Mouse (Mus musculus) kidney, embryonic 16.5 days (tissue): ENCODE measurements at regions not wholly inside any gene's neighbourhood (a gene's known extent, or its start where the extent isn't known, plus 50 kb on each side); places are given as distances from the start of the nearest gene placed in this dataset.
"Not testable (repeated sequence)": the region's sequence is repeated elsewhere in the genome, so short reads cannot be mapped to it uniquely, and the experiment has no call there.

Experiments
- ATAC-seq: fragments of 200-750 bp; cut with Nextera tagmentation; 2 replicates; pipeline ENCODE4 v1.8.0; 2017; ENCODE audit warnings: moderate TSS enrichment; ENCODE audit not compliant: low FRiP score, low TSS enrichment
- H3K27ac ChIP-seq: fragments of 300-500 bp; sonication (generic); 2 replicates; pipeline ENCODE4 v1.5.1; 2014; ENCODE audit warnings: low read length
- H3K27me3 ChIP-seq: fragments of 300-500 bp; sonication (generic); 2 replicates; pipeline ENCODE4 v1.6.1; 2014; ENCODE audit warnings: low read length, control low read depth, mixed read lengths; ENCODE audit not compliant: insufficient read depth
- H3K36me3 ChIP-seq: fragments of 300-500 bp; sonication (generic); 2 replicates; pipeline ENCODE4 v1.6.1; 2014; ENCODE audit warnings: low read length, control low read depth, mixed read lengths; ENCODE audit not compliant: insufficient read depth
- H3K4me1 ChIP-seq: fragments of 300-500 bp; sonication (generic); 2 replicates; pipeline ENCODE4 v1.6.1; 2014; ENCODE audit warnings: low read length, control low read depth, mixed read lengths; ENCODE audit not compliant: insufficient read depth
- H3K4me2 ChIP-seq: fragments of 300-500 bp; sonication (generic); replicated peaks from 2 replicates; pipeline ENCODE4 v1.6.1; 2014; ENCODE audit warnings: low read depth, low read length
- H3K4me3 ChIP-seq: fragments of 300-500 bp; sonication (generic); 2 replicates; pipeline ENCODE4 v1.5.1; 2014; ENCODE audit warnings: mild to moderate bottlenecking, low read length
- H3K9ac ChIP-seq: fragments of 300-500 bp; sonication (generic); replicated peaks from 2 replicates; pipeline ENCODE4 v1.6.1; 2014; ENCODE audit warnings: low read length
- H3K9me3 ChIP-seq: fragments of 300-500 bp; sonication (generic); 2 replicates; pipeline ENCODE4 v1.6.1; 2016; ENCODE audit warnings: low read length, control low read depth
- WGBS: fragments of 180-500 bp; shearing (Covaris S2); extraction: QIAGEN DNeasy Blood & Tissue Kit; methylation state at CpG from one replicate; pipeline ENCODE4 v1.1.7; 2014; 5-methylcytosine and 5-hydroxymethylcytosine counted together

DNA sequence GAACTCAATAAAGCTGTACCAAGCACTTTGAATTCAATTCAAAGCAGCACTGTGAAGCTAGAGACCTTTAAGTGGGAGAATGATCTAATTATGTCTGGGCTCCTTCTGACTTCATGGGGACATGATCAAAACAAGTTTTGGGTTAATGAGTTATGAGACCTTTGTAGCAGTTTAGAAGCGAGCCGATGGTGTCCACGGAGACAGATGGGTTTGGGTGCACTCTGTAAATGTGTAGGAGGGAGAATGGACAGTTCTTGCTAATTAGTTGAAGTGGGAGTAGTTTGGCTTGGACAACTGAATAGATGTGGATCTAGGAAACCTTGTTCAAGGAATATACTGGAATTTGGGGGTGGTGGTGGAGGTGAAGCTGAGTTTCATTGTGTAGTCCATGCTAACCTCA is 186.3 kb upstream of the Cldn34b3 start:
- Histone ChIP-seq H3K27me3 (no peaks in the 10 kb centered on the region), H3K27ac (no peak overlapping the region), H3K9ac (no peak overlapping the region), H3K9me3 (no peaks in the 10 kb centered on the region), H3K36me3 (no peaks in the 10 kb centered on the region), H3K4me3 (no peak overlapping the region), H3K4me2 (no peak overlapping the region), H3K4me1 (no peaks in the 10 kb centered on the region)
- 48% methylated on average over 3 of the region's 3 CpGs for WGBS
- peak; percentile 92 for ATAC-seq

DNA sequence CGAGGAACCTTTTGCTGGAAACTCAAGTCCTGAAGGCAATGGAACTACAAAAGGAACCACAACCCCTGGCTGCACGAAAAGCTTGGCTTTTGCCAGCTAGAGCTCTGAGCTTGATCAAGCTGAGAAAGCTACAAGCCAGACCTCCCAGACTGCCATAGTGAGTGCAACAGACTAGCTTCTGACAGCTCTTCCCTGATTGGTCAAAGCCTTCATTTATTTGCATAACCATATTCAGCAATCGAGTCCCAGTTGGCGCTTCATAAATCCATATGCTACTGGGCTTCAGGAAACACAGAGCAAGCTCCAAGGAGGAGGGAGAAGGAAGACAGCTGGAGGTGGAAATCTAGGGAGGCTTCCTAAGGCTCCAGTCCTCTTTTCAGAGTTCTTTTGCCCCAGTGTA is 181.4 kb upstream of the Cldn34b3 start:
- H3K4me3 ChIP-seq, result no peak overlapping the region
- WGBS, result 58% methylated on average over 4 of the region's 4 CpGs
- peak; percentile 75; the same call in 1 of the 2 replicates for ATAC-seq
- H3K9me3 ChIP-seq, result no peaks in the 10 kb centered on the region
- H3K27me3 ChIP-seq, result no peaks in the 10 kb centered on the region
- no peak overlapping the region for H3K27ac ChIP-seq
- H3K36me3 ChIP-seq, result no peaks in the 10 kb centered on the region
- no peaks in the 10 kb centered on the region for H3K4me1 ChIP-seq
- no peak overlapping the region for H3K4me2 ChIP-seq
- H3K9ac ChIP-seq, result no peak overlapping the region

- no peak overlapping the region for H3K4me3 ChIP-seq
- H3K27ac ChIP-seq, result peak overlapping the region; percentile 29; the same call in 1 of the 2 replicates
- H3K27me3 ChIP-seq, result no peaks in the 10 kb centered on the region
- no peaks in the 10 kb centered on the region for H3K9me3 ChIP-seq
- ATAC-seq, result no peak
- H3K36me3 ChIP-seq, result no peaks in the 10 kb centered on the region
- 36% methylated on average over 4 of the region's 4 CpGs for WGBS
- no peaks in the 10 kb centered on the region for H3K4me1 ChIP-seq
- no peak overlapping the region for H3K4me2 ChIP-seq
- no peak overlapping the region for H3K9ac ChIP-seq
These were observed 153.2 kb upstream of the Cldn34b3 start for GRCm38 (mm10) chrX:76110763-76111474.

DNA sequence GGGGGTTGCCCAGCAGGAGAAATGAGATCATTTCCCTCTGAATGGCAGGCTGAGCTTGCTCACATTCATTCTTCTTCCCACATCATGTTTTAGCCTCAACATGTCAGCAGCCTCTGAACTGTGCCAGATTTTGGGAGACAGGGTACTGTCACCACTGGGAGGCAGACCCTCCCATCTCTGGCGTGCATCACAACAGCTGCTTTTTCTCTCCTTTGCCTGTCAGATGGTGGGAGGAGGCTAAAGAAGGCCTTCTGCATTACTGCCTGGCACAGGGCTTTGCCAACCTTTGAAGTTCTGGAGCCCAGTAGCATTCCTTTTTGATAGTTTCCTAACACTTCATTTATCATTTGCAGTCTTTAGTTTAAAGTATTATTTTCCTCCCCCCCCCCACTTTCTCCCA is 148.0 kb upstream of the Cldn34b3 start:
- no peak overlapping the region for H3K4me2 ChIP-seq
- peak; percentile 81; the same call in 1 of the 2 replicates for ATAC-seq

GRCm38 (mm10) chrX:76116562-76116961 is 147.5 kb upstream of the Cldn34b3 start:
- Histone ChIP-seq H3K4me1 (no peaks in the 10 kb centered on the region; the same call in 1 of the 2 replicates), H3K9ac (no peak overlapping the region), H3K27ac (no peak overlapping the region), H3K36me3 (no peaks in the 10 kb centered on the region), H3K4me2 (no peak overlapping the region), H3K4me3 (no peak overlapping the region), H3K27me3 (no peaks in the 10 kb centered on the region), H3K9me3 (no peaks in the 10 kb centered on the region)
- ATAC-seq, result no peak
- 70% methylated on average over 1 of the region's 1 CpGs for WGBS

More for the DNA sequence above, 148.0 kb upstream of the Cldn34b3 start:
- Histone ChIP-seq H3K27me3 (no peaks in the 10 kb centered on the region), H3K4me3 (no peak overlapping the region), H3K4me1 (no peaks in the 10 kb centered on the region; the same call in 1 of the 2 replicates), H3K9ac (no peak overlapping the region), H3K9me3 (no peaks in the 10 kb centered on the region), H3K36me3 (no peaks in the 10 kb centered on the region), H3K27ac (no peak overlapping the region)
- 10% methylated on average over 1 of the region's 1 CpGs for WGBS

DNA sequence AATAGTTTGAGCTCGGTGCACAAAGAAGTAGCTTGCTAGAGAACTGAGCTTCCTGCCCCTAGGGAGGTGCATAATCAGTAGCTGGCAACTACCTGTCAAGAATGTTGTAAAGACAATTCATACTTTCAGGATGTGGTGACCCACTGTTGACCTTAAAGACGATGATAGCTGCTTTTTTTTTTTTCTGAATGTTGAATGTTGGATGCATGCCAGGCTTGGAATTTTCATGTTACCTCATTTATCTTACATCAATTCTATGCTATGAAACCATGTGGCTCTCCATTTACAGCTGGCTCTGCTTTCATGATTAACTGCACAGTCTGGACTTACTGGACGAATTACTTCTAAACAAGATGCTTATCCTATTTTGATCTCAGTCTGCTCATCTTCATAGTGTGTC is 143.2 kb upstream of the Cldn34b3 start:
- H3K4me1 ChIP-seq, result peaks cover 4% of the 10 kb centered on the region; the same call in 1 of the 2 replicates
- no peak overlapping the region for H3K4me3 ChIP-seq
- H3K9me3 ChIP-seq, result no peaks in the 10 kb centered on the region
- no peaks in the 10 kb centered on the region for H3K36me3 ChIP-seq
- no peak overlapping the region for H3K27ac ChIP-seq
- WGBS, result 27% methylated on average over 3 of the region's 3 CpGs
- no peak overlapping the region for H3K9ac ChIP-seq
- no peak overlapping the region for H3K4me2 ChIP-seq
- no peak for ATAC-seq
- H3K27me3 ChIP-seq, result no peaks in the 10 kb centered on the region

DNA sequence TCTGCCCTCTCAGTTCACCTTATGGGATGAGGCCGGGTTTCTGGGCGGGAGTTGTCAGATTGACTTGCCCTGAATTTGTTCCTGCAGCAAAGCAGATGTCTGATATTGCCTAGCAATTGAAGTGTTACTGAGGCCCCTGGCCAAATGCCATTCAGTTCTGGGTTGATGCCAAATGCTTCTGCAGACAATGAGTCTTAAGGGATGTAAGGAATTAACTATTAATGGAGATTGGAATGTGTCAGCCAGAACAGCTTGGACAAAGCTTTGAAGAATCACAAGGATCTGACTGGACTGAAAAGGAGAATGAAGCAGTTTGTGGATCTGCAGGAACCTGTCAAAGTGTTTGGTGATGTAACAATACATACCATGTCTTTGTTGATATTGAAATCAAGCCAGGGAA is 140.7 kb upstream of the Cldn34b3 start:
- H3K36me3 ChIP-seq, result no peaks in the 10 kb centered on the region
- 25% methylated on average over 2 of the region's 2 CpGs for WGBS
- no peaks in the 10 kb centered on the region for H3K9me3 ChIP-seq
- no peak overlapping the region for H3K4me2 ChIP-seq
- no peak for ATAC-seq
- H3K9ac ChIP-seq, result no peak overlapping the region
- H3K27ac ChIP-seq, result no peak overlapping the region
- H3K4me1 ChIP-seq, result peaks cover 4% of the 10 kb centered on the region; the same call in 1 of the 2 replicates
- no peaks in the 10 kb centered on the region for H3K27me3 ChIP-seq
- no peak overlapping the region for H3K4me3 ChIP-seq

DNA sequence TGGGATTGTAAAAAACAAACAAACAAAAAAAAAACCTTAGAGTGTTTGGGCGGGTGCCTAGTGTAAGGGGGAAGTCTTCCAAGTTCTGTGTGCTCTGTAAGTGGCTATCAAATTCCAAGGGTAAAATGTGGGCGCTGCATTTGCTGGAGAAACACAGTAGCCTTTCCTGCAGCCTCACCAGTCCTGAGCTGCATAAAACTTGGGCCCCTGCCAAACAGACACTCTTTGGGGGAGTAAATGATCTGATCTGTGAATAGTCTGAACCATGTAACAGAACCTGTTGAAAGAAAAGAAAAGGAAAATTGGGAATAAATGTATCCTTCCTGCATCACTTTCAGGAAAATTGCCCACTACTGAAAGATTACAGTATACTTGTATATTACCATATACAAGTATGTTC is 126.4 kb upstream of the Cldn34b3 start:
- Histone ChIP-seq H3K4me2 (no peak overlapping the region), H3K4me3 (no peak overlapping the region), H3K9me3 (no peaks in the 10 kb centered on the region), H3K9ac (no peak overlapping the region), H3K36me3 (no peaks in the 10 kb centered on the region), H3K27ac (no peak overlapping the region), H3K27me3 (no peaks in the 10 kb centered on the region), H3K4me1 (no peaks in the 10 kb centered on the region)
- WGBS, result 25% methylated on average over 2 of the region's 2 CpGs
- ATAC-seq, result no peak

DNA sequence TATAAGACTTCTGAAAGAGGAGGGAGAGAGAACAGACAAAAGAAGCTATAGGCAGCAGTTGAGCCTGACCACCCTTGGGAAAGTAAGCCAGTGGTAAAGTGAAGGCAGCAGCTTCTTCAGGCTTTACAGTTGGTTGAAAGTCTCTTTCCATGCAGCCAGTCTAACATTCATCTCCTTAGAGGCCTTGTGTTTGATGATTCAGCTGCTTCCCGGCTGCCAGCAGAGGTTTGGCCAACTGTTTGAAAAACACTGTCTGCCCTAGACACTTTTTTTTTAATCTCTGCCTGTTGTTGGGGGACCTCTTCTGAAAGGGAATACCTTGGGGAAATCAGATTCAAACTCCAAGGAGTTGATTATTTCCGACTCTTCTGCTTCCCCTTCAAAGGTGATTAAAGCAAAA is 123.1 kb upstream of the Cldn34b3 start:
- Histone ChIP-seq H3K27ac (no peak overlapping the region), H3K4me1 (no peaks in the 10 kb centered on the region), H3K27me3 (no peaks in the 10 kb centered on the region), H3K4me3 (no peak overlapping the region), H3K4me2 (no peak overlapping the region), H3K9ac (no peak overlapping the region), H3K9me3 (no peaks in the 10 kb centered on the region), H3K36me3 (no peaks in the 10 kb centered on the region)
- 67% methylated on average over 2 of the region's 2 CpGs for WGBS
- no peak for ATAC-seq

- not testable (repeated sequence) for H3K4me2 ChIP-seq, ATAC-seq, H3K4me1 ChIP-seq, H3K27ac ChIP-seq, H3K9ac ChIP-seq, H3K4me3 ChIP-seq, H3K9me3 ChIP-seq, H3K36me3 ChIP-seq, H3K27me3 ChIP-seq
- 89% methylated on average over 2 of the region's 2 CpGs for WGBS
These were observed 89.3 kb upstream of the Cldn34b3 start for GRCm38 (mm10) chrX:76174806-76175205.
